Mouse (Mus musculus): ENCODE data around the gene Mrpl14. TPM values are rescaled to one million over a fixed set of nuclear protein-coding genes. Genes with fewer than 3 reads are reported as not detected.

Mrpl14 gene
- total and polyA plus RNA-seq, 3 experiments, result 126 to 223 (median 132) TPM

DNA sequence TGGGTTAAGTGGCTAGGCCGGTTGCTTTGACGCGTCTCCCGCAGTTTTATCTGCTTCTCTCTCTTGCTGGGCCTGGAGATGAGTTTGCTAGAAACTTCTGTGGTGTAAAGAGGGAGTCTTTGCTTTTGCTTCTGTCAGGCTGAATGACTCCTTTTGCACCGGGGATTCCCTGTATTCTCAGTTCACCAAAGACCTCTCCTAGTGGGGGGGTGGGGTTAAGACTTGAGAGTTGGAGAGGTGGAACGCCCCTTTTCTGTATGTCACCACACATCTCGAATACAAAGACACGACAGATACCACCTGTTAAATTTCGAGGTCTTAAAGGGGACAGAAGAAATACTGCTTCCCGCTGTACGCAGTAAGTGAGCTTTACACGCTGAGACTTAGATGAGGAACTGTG lies 594 bp downstream of the Mrpl14 start, which contains the start of gene Tmem63b:
Gene Tmem63b, minus strand, starts transcription at position 190 of the 400 bp plus-strand sequence.
- no peak for DNase-seq

DNA sequence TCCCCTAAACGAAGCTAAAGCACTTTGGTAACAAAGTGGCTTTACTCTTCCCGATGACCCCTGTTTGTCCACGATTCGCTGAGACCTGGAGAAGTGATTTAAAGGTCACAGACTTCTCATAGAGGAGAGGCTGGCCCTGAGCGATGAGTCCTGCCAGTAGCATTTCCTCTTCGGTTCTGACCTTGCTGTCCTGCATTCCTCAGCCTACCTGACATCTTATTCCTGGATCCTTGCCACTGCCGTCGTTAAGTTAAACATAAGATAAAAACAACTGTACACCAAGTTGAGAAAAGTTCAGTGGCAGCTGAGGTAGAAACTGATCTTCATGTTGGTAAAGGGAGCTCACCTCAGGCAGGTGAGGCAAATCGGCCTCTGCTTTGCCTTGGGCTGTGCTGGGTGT lies 3.0 kb downstream of the Mrpl14 start:
- DNase-seq, result no peak

DNA sequence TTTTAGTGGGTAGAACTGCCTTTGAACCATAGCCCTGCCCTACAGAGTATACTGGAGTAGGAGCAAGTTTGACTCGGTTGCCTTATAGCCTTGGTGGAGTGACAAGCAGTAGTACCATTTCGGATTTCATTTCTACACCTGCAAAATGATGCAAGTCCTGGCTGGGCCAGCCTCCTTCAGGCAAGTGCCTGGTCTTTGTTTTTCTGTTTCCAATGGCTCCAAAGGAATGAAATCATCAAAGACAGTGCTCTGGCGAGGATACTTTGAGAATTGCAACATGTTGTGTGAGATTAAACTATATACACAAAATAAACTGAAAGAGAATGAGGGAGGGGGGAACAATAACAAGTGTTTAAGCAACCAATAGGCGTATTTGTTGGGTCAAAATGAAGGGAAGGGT lies 3.9 kb downstream of the Mrpl14 start:
- no peak for DNase-seq

DNA sequence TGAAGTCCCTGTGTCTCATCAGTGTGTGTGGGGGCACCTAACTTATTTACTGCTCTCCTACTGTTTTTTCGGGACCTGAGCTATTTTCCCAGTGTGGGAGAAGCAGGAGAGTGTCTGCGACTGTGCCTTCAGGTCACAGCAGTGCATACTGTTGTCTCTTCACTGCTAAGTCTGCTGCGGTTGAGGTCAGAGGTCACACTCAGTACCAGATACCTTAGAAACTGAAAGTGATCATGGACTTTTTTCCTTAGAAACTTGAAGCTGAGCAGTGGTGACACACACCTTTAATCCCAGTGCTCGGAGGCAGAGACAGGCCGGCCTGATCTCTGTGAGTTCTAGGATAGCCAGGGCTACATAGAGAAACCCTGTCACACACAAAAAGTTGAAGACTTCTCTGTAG lies 6.0 kb downstream of the Mrpl14 start:
- DNase-seq, result no peak

DNA sequence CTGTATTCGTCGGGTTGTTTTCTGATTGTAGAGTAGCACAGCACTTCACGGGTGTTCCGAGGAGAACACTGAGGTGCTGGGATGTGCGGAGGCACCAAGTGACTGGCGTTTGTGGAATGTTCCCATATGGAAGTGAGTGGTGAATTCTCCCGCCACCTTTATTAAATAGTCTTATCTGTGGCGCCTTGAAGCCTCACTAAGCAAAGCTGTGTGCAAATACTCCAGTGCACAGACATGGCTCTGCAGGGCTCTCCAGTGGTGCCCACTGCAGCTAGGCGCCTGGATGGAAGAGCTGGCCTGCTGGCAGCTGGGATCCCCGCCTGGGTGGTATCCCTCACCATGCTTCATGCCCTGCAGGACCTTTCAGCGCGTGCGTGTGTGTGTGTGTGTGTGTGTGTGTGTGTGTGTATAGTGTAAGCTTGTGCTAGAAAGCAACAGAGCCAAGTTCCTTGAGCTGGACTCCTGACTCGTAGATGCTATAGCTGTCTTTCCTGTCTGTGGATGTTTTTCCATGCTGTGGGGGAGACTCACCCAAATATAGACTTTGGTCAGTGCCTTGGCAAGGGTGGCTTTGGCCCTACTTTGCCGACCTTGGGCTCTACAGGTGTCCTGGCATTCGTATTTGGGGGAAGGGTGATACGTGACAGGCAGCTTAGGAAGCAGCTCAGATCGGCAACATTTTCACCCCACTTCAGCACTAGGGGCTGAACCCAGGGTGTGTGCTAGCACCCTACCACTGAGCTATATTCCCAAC lies 7.9 kb downstream of the Mrpl14 start:
- DNase-seq, result no peak

DNA sequence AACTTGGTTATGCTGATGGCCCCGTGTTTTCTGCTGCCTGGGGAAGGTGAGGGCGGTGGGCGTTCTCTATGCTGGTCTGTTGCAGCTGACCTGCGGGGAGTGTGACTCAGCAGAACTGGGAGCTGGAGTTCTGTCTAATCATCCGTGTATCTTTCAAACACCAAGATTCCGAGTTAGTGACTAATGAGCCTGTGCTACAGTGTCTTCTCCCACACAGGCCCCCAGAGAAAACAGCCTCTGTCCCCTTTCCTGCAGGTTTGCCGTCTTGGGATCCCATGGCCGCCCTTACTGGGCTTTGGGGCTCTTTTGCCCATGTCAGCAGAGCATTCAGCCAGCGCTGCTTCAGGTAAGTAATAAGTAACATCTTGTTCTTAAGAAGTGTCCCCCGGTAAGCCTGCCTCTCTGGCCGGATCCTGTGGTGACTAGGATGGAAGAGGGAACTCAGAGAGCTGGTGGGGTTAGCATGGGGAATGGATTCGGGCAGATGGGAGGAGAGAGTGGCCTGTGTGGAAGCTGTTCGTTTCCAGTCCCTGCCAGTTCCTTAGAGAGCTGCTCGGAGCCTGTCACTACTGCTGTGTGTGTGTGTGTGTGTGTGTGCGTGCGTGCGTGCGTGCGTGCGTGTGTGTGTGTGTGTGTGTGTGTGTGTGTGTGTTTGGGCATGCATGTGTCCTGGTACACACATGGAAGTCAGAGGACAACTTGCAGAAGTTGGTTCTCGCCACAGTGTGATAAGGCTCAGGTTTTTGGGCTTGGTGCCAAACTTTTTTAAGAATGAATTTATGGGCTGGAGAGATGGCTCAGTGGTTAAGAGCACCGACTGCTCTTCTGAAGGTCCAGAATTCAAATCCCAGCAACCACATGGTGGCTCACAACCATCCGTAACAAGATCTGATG lies 9.4 kb downstream of the Mrpl14 start:
- peak; percentile 43 for DNase-seq

DNA sequence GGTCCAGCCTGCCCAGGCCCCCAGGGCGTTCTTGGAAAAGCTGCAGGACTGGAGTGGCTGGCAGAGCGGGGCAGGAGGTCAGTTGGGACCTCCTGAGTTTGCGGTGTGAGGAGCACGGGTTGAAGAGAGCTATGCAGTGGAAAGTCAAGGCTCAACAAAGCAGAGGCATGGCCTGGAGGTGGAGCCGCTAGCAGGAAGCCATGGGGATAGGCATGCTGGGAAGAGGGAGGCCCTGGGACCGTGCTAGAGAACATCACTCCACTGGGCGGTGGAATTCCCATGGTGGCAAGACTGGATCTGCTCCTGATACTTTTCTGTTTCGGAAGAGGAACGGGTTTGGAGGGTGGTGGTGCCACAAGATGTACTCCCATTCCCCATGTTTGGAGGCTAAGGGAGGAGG lies 10.9 kb downstream of the Mrpl14 start:
- DNase-seq, result no peak

DNA sequence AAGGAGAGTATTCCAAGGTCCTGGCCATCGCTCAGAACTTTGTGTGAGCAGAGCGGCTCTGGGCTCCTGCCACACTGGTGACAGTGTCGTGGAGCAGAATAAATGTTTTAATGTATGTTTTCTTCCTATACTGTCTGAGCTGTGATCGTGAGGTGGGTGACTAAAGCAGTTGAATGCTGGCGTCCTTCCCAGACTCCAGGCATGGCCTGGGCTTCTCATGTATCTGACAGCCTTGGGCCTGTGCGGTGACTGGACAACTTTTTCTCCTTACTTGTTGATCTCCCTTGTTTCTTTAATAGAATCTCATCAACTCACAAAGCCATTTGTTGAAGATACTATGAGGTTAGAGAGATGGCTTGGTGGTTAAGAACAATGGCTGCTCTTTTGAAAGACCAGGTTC lies 12.2 kb downstream of the Mrpl14 start:
- no peak for DNase-seq

DNA sequence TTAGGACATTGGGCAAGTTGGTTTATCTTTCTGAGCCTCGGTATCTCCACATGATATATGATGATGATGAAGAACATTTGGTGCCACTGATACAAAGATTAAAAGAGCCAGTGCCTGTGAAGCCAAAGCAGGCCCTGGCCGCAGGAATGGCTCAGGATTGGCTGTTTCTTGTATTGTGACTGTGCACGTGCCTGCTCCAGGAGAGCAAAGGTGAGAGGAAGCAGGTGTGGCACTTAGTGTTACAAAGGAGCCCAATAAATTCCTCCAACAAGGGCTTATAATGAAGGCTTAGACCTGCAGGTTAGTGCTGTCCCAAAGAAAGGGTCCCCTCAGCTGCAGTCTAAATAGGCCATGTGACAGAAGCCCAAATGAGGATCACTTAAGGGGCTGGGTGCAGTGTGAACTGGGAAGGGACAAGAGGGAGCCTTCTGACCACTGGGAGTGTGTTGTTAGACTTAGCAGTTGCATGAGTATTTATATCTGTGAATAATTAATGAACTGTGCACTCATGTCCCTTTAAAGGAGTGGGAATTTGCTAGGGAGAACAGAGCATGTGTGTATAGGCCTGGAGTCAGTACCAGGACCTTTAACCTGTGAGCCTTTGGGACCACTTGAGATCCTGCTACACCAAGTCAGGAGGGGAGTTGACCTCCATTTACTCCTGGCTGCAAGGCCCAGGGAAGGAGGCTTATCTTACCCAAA lies 13.1 kb downstream of the Mrpl14 start:
- no peak for DNase-seq

DNA sequence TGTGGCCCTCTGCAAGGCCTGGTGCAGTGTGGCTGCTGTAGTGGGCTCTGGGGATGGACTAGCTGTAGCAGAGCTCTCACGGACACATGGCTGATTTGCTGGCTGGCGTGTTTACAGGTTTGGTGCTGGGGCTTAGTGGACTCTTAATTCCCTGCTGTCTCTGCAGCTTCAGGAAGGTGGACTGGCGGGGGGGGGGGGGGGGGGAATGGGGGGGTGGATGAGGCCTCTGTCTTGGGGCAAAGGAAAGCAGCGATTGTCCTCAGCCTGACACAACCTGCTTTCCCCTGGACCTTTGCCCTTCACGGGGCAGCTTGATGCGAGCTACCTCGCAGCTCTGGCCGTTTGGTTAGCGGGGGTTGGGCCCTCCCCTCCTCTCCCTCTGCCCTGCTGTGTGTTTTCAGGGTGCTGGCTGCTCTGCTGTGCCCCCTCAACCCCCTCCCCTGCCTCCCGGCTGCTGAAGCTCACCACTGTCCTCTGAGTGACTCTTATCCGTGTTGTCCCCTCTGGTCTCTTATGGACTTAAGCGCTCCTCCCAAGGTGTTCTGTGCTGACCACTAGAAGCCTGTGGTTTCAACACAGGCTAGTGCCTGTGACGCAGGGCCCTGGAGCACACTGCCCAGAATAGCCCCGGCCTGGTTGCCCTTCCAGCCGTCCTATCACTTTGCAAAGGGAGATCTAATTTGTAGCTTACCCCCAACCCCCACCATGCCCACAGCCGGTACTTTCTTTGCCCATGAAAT lies 14.5 kb downstream of the Mrpl14 start:
- no peak for DNase-seq

DNA sequence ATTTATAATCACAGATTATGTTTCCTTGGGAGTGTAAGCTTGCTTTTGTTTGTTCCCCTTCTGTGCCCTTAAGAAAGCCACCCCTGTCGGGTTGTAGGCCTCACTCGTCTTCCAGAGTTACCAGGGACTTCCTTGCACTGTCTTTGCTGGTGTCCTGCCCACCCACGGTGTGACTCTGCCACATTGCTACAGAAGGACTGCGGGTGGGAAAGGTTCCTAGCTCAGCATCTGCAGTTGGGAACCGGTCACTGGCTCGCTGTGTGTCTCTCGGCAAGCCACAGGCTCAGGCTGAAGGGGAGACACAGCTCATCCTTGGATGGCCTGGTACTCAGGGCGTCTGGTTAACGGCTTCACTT lies 15.1 kb downstream of the Mrpl14 start:
- no peak for DNase-seq

DNA sequence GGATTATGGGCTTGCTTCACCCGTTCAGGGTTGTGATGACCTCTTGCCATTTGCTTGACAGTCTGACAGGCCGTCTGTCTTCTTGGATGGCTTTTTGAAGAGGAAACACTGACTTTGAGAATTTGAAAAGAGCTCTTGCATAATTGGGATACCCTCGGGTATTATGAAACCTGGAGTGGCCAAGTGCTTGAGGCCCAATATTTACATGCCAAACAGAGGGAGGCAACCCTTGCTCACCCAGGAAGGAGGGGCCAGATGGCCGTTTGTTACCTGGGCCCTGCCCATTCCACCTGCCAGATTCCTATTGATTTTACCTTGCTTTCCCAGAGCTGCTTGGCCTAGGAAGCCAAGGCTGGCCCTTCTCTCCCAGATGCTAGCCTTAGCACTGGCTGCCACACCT lies 16.1 kb downstream of the Mrpl14 start:
- DNase-seq, result no peak

DNA sequence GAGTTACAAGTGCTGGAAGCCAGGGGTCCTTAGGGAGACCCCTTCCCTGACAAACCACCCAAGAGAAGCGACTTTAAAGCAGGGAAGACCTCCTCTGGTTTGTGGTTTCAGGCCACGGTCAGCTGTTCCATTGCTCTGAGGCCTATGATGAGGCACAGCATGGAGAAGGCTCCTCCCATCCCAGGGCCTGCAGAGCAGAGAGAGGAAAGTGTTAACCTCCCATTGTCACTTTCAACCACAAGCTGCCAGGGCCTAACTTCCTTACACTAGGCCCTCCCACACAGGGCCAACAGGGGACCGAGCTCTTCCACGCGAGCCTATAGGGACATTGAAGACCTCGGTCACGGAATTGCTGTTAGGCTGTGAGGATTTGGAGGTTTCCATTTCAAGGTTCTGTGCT lies 17.1 kb downstream of the Mrpl14 start:
- DNase-seq, result no peak

DNA sequence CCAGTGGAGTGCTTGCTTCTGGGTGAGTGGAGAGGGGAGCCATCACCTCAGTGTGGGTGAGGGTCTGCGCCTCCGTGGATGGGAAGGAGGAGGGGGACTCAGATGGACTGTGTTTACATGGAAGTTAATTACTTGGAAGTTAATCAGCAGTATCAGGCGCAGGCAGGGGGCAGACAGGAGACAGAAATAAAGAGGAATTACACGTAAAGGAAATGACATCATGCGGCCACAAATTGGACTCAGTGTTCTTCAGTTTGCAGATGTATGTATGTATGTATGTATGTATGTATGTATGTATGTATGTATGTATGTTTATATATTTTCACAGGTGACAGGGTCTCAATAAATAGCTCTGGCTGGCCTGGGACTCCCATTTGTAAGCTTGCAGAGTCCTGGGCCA lies 20.7 kb downstream of the Mrpl14 start:
- no peak for DNase-seq

DNA sequence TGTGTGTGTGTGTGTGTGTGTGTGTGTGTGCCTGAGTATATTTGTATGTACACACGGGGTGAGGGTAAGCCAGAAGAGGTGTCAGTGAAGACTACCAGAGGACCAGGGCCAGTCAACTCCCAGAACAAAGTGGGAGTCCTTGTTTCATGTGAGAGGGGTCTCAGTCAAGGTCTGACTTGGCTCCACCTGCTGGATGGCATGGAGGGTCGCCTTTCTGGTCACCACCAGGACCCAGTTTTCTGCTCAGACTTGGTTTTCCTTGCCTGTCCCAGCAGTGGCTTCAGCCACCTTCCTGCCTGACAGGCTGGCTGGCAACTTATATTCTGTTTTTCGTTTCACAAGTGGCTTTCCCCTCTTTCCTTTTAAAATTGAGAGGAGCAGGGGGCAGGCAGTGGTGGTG lies 21.3 kb downstream of the Mrpl14 start:
- DNase-seq, result no peak

DNA sequence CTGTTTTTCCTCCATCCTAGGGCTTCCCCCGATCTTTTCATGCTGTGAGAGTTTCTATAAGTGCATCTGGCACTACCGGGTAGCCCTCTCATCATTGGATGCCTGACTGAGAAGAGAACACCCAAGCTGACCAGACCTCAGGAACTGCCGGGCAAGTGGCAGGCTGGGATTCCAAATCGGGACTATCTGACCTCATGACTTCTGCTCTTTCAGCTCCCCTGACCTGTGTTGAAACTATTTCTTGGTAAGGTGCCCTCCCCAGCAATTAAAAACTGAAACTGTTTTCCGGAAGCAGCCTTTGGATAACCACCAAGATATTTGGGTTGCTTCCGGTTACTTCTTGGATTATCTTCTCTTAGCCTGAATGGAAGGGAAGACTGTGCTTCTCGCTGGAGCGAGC lies 22.1 kb downstream of the Mrpl14 start:
- DNase-seq, result no peak

DNA sequence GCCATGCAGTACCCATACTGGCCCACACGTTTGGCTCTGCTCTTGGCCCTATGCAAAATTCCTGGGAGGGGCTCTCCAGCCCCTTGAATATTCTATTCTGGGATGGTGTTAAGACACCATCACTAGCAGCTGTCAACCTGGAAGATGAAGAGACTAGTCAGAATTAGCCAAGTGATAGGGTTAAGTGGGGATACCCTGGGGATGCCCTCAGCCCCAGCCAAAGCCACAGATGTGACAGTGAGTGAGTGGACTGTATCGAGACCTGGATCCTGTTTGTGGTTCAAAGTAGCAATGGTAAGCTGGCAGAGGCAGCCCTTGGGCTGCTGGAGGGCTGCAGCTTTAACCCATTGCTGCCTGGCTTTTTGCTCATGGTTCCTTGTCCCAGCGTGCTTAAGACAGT lies 23.7 kb downstream of the Mrpl14 start:
- DNase-seq, result no peak

DNA sequence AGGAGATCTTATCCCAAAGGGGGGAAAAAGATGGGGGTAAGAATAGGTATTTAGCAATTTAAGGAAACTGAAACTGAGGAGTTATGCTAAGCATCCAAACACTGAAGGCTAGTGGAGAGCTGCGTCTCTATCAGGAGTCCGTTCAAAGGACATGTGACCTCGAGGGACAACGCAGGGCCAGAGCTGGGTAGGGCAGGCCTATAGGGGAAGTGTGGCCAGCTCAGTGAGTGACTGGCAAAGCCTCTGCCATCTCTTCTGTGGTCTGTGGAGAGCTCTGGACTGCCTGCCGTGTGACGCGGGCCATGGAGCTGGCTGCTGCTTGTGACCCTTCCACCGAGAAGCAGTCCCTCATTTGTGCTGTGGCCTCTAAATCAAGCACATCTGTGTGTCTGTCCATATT lies 24.3 kb downstream of the Mrpl14 start:
- no peak for DNase-seq

DNA sequence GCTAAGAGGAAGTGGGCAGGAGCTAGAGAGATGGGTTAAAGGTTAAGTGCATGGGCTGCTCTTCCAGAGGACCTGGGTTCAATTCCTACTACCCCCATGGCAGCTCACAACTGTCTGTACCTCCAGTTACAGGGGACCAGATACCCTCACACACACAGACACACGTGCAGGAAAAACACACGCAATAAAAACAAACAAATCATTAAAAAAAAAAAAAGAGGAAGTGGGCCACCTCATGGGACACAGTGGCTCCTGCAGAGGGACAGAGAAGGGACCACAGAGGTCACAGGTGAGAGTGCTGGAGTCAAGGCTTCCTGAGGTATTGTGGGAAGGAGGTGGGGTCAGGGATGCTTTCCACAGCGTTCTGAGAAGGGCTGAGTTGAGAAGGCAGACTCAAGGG lies 25.4 kb downstream of the Mrpl14 start:
- DNase-seq, result no peak

DNA sequence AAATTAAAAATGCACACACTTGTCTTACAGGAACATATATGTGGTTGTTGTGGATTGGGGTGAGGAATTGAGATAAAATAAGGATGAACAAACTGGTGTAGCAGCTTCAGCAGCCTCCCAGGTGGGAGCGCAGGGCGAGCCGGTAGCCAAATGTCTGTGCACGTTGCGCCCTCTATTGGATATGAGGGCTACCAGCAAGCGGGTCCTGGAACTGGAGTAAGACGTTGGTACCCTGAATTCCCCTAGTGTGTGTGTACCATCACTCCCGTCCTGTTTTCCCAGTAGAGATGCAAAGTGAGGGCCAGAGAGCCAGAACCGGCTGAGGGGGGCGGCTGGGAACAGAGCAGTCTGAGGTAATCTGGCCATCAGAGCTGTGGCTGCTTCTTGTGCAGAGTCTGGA lies 32.2 kb downstream of the Mrpl14 start:
- DNase-seq, result peak; percentile 75

DNA sequence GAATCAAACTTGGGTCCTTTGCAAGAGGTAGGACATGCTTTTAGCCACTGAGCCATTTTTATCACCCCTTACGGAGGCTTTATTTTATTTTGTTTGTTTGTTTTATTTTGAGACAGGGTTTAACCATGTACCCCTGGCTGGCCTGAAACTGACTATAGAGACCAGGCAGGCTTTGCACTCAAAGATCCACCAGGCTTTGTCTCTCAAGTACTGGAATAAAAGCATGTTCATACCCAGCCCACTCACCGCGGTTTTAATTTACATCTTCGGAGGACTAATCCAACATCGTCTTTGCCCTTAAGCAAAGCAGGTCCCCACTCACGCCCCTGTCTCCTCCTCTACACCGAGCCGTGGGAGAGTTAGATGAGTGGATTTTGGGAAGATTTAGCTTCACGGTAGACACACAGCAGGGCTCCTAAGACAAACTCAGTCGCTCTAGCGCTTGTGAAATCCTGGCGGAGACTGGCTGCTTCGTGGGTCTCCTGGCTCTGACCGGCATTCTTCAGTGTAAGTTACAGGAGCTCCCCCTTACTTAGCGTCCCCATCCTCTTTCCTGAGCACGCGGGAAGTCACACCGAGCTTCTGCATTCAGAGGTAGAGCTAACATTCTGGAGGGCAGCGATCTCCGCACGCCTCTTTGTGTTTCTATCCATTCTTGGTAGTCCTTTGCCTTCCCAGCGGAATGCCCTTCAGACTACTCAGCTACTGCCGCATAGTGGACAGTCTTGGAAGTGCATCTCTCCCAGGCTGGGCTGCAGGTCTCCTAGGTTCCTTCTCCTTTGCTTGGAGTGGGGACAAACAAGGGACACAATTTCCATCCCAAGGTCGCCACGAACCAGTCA lies 37.8 kb downstream of the Mrpl14 start:
- DNase-seq, result peak; percentile 76
